Mouse (Mus musculus) embryonic fibroblast, embryonic 13.5 days (primary cell): ENCODE results near the gene Lmod3. TPM values are rescaled to one million over a fixed set of nuclear protein-coding genes. Genes with fewer than 3 reads are reported as not detected.

Experiments
- H3K27ac ChIP-seq: 2 replicates; pipeline ENCODE4 v1.5.1; 2012; ENCODE audit warnings: low read length, control low read depth, inconsistent platforms; ENCODE audit not compliant: insufficient read depth
- H3K4me1 ChIP-seq: 2 replicates; pipeline ENCODE4 v1.6.1; 2011; ENCODE audit warnings: low read length; ENCODE audit not compliant: control insufficient read depth, insufficient read depth
- H3K4me3 ChIP-seq: 2 replicates; pipeline ENCODE4 v1.5.1; 2011; ENCODE audit warnings: mild to moderate bottlenecking, control low read depth, low read length; ENCODE audit not compliant: insufficient read depth
- CTCF ChIP-seq: IDR thresholded peaks from 2 replicates; pipeline ENCODE4 v1.5.1; 2011; ENCODE audit warnings: mild to moderate bottlenecking, control low read depth, low read length, moderate library complexity, borderline replicate concordance; ENCODE audit not compliant: insufficient read depth
- POLR2A ChIP-seq: IDR thresholded peaks from 2 replicates; pipeline ENCODE4 v1.6.1; 2011; ENCODE audit warnings: low read depth, mild to moderate bottlenecking, control low read depth, low read length, moderate library complexity
- polyA plus RNA-seq: library from polyadenylated mRNA; stranded (reverse); fragments of >200 nt; gene quantifications from 2 replicates; pipeline ENCODE4 v1.2.4, GENCODE M21; 2011; ENCODE audit warnings: low read depth; ENCODE audit not compliant: missing spikeins, insufficient read length

Lmod3 gene
- polyA plus RNA-seq, 1 experiment: not detected

GRCm38 (mm10) chr6:97276890-97277497 is 24.4 kb upstream of the Lmod3 start:
- H3K4me3 ChIP-seq: no peak overlapping the region
- TF ChIP-seq POLR2A: no peak
- TF ChIP-seq CTCF: no peak
- no peak overlapping the region for H3K27ac ChIP-seq
- no peaks in the 10 kb centered on the region; the same call in 1 of the 2 replicates for H3K4me1 ChIP-seq

- Histone ChIP-seq H3K4me1 (no peaks in the 10 kb centered on the region; the same call in 1 of the 2 replicates), H3K4me3 (no peak overlapping the region), H3K27ac (no peak overlapping the region)
- no peak for TF ChIP-seq POLR2A
- no peak for TF ChIP-seq CTCF
Measured at GRCm38 (mm10) chr6:97276366-97276765, 23.8 kb upstream of the Lmod3 start.

- TF ChIP-seq CTCF (no peak), POLR2A (no peak)
- no peak overlapping the region for H3K4me3 ChIP-seq
- no peaks in the 10 kb centered on the region; the same call in 1 of the 2 replicates for H3K4me1 ChIP-seq
- H3K27ac ChIP-seq: no peak overlapping the region
Measured at GRCm38 (mm10) chr6:97275760-97276159, 23.2 kb upstream of the Lmod3 start.

GRCm38 (mm10) chr6:97273777-97274176 is 21.2 kb upstream of the Lmod3 start:
- no peak overlapping the region for H3K27ac ChIP-seq
- H3K4me1 ChIP-seq: no peaks in the 10 kb centered on the region; the same call in 1 of the 2 replicates
- no peak for TF ChIP-seq CTCF
- TF ChIP-seq POLR2A: no peak
- H3K4me3 ChIP-seq: no peak overlapping the region

GRCm38 (mm10) chr6:97273058-97273710 is 20.6 kb upstream of the Lmod3 start:
- TF ChIP-seq POLR2A: no peak
- no peak for TF ChIP-seq CTCF
- no peak overlapping the region for H3K4me3 ChIP-seq
- H3K27ac ChIP-seq: no peak overlapping the region
- no peaks in the 10 kb centered on the region for H3K4me1 ChIP-seq

- Histone ChIP-seq H3K27ac (no peak overlapping the region), H3K4me1 (no peaks in the 10 kb centered on the region), H3K4me3 (no peak overlapping the region)
- no peak for TF ChIP-seq CTCF
- no peak for TF ChIP-seq POLR2A
Measured at GRCm38 (mm10) chr6:97272349-97272748, 19.8 kb upstream of the Lmod3 start.

GRCm38 (mm10) chr6:97269596-97269995 is 17.0 kb upstream of the Lmod3 start:
- Histone ChIP-seq H3K4me3 (no peak overlapping the region), H3K4me1 (no peaks in the 10 kb centered on the region), H3K27ac (no peak overlapping the region)
- TF ChIP-seq POLR2A (no peak), CTCF (no peak)

- H3K4me3 ChIP-seq: no peak overlapping the region
- TF ChIP-seq CTCF (no peak), POLR2A (no peak)
- no peaks in the 10 kb centered on the region for H3K4me1 ChIP-seq
- H3K27ac ChIP-seq: no peak overlapping the region
Measured at GRCm38 (mm10) chr6:97267132-97267531, 14.6 kb upstream of the Lmod3 start.

GRCm38 (mm10) chr6:97266661-97267060 is 14.1 kb upstream of the Lmod3 start:
- H3K27ac ChIP-seq: no peak overlapping the region
- TF ChIP-seq POLR2A (no peak), CTCF (no peak)

GRCm38 (mm10) chr6:97265705-97266104 is 13.1 kb upstream of the Lmod3 start:
- TF ChIP-seq CTCF: no peak
- no peak for TF ChIP-seq POLR2A
- Histone ChIP-seq H3K4me3 (no peak overlapping the region), H3K4me1 (no peaks in the 10 kb centered on the region), H3K27ac (no peak overlapping the region)

More at GRCm38 (mm10) chr6:97266661-97267060, 14.1 kb upstream of the Lmod3 start:
- Histone ChIP-seq H3K4me3 (no peak overlapping the region), H3K4me1 (no peaks in the 10 kb centered on the region)
